Mouse (Mus musculus) T-helper 17 cell (primary cell): ENCODE results near the gene Taar1.

Source experiments
- in situ Hi-C, 2 experiments: fragments of 300-600 bp; cut with MboI, MseI; formaldehyde crosslinking; loops; 1 replicate in 1 of 2; 2 replicates in 1 of 2; pipeline ENCODE4 v1.15.1; 2025; ENCODE audit warnings: high pct_unique_total_duplicates in 2 of 2

The Taar1 gene

DNA sequence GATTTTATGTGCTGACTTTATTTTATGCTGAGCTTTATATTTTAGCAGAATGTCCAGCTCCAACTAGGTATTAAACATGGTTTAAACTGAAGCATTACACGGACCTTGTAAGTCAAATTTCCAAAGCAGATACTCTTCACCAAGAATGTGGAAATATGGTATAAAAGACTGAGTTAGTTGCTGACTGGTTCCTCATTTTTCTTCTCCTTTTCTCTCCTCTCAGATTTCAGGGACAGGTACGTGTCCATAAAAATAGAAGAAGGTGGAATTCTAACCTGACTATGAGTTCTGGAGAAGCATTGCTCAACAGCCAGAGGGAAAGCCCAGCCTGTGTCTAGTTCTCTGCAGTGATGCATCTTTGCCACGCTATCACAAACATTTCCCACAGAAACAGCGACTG, at the start of gene Taar1:
Gene Taar1, plus strand, starts transcription at position 301 of the 400 bp plus-strand sequence.
- in situ Hi-C loops, result no loop called here

DNA sequence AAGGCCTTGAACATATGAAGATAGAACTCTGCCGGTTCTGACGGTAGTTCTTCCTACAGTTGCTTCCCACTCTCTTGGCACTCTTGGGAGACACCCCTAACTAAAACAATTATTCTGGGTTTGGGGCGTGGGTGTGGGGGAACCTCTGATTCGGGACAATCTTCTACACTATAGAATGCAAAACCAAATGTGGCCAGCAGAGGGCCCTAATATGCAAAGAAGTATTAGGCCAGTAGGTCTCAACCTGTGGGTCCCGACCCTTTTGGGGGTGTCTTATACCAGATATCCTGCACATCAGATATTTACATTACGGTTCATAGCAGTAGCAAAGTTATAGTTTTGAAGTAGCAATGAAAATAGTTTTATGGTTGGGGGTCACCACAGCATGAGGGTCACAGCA, 39.5 kb upstream of the Taar1 start:
- in situ Hi-C loops, result loop anchor here in 1 of 2 experiments (10.0 kb wide), 1 partner anchor 144 kb away; the partner anchor contains the start of gene Taar7d

DNA sequence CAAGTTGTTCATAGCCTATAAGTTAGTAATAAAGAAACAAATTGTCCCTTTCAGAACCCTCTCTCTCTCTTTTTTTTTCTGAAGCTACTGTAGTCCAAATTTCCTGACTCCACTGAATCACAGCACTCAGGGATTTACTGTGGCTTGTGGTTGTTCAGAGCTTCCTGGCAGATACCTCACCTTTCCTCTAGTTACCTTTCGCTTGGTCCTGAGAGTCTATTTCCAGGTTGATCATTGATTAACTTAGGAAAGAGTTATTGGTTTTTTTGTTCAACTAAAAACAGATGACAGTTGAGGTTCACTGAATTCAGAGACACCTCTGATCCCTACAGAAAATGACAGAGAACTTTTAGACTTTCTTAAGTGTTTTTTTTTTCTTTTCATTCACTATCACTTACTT, 35.2 kb upstream of the Taar1 start:
- in situ Hi-C loops, result loop anchor here in 1 of 2 experiments (10.0 kb wide), 1 partner anchor 140 kb away; the partner anchor contains the start of gene Taar7d

- in situ Hi-C loops, result loop anchor here in 1 of 2 experiments (10.0 kb wide), 1 partner anchor 139 kb away; the partner anchor contains the start of gene Taar7d
These were observed 34.1 kb upstream of the Taar1 start for GRCm38 (mm10) chr10:23886060-23886459.

DNA sequence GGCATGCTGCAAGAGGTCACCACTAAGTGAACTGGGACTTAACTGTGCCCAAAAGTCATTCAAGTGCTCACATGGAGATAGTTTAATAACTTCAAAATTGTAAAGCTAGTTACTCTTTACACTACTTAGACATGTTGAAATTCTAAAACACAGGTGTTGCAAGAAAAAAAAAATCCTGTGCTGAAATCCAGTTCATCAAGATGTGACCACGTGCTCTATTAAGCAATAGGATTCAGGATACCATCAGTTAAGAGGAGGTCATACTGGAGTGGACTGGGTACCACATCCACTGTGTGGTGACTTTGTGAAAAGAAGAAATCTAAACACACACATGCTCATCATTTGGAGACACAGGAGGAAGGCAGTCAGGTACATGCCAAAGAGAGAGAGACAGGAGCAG, 27.2 kb upstream of the Taar1 start:
- in situ Hi-C loops, result no loop called here

GRCm38 (mm10) chr10:23894601-23895349, 25.4 kb upstream of the Taar1 start, which contains the start of gene Vnn1:
Vnn1 (plus strand) TSS chr10:23894688.
- in situ Hi-C loops, result no loop called here

DNA sequence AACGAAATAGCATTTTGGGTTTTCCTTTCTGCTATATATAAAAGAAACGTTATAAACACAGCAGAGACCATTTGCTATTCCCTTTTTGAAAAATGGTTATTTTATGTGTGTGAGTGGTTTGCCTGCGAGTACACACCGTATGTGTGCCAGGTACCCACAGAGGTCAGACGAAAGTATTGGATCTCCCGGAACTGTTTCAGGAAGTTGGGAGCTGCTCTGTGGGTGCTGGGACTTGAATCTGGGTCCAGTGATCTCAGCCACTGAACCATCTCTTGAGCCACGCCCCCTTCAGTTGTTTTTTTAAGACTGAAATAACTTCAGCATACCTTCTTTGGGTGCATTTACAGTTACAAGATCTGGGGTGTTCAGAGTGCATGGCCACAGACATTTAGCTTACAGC, 24.8 kb upstream of the Taar1 start:
- in situ Hi-C loops, result no loop called here

GRCm38 (mm10) chr10:23901119-23901518, 19.0 kb upstream of the Taar1 start:
- in situ Hi-C loops, result no loop called here

DNA sequence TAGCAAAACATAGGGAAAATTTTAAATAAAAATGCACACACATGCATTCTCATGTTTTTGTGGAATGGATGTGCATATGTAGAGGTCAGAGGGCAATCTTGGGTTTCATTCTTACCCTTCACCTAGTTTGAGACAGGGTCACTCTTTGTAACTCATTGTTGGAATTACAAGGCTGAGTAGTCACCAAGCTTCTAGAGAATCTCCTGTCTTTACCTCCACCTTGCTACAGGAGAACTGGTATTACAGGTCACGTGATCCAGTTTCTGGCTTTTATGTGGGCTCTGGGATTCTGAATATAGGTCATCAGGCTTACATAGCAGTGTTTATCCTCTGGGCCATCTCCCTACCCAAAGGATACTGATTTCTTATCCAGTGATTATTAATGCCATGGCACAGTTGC, 14.5 kb upstream of the Taar1 start:
- in situ Hi-C loops, result no loop called here

GRCm38 (mm10) chr10:23922468-23922867, 2.3 kb downstream of the Taar1 start:
- in situ Hi-C loops, result no loop called here

DNA sequence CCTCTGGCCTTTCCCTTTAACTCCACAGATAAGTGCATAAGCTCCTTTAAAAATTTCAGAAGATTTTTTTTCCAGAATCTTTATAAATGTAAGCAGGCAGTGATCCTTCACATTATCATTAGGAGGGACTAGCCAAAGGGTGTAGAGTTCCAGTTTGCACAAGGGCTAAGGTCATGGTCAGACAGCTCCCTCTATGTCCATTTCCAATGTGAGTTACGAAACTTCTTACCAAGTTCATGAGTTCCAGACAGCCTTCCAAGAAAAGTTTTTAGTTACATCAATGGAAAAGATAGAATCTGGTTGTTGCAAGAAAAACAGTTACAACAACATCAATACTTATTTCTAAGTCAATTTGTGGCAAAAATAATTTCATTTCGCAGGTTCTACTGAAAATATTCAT, 3.8 kb downstream of the Taar1 start:
- in situ Hi-C loops, result no loop called here

DNA sequence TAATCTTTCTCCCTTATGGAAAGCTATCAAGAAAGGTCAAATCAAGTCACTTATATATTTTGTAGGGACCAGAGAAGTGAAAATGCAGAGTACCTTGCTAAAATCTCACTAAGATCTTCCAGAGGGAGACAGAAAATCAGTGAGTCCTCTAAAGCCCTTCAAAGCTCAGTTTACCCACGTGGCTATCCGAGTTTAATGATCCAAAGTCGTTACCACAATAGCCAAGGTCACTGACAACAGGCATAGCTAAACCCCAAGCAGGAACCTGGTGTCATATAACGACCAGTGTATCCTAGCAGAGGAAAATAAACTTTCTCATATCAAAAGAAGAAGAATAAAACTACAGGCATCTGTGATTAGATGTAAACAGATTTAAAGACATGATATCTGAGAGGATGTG, 17.5 kb downstream of the Taar1 start:
- in situ Hi-C loops, result no loop called here

DNA sequence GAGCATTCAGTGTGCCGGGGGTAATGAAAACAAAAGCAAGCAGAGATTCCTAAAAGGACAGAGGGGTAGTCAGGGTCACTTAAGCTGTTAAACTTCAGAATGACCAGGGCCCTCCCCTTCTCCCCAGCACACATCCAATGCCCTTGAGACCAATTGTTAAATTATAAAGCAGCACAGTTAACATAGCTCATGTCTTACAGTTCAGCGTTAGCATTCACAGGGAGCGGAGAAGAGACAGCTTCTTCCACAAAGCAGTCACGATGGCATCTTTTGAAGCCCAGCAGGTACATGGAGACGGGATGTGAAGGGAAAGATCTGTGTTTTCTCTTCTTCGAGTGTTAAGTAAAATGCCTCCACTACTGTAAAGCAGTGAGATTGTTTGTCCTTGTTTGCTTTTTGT, 18.2 kb downstream of the Taar1 start, which contains the start of gene Taar2:
Gene Taar2, plus strand, starts transcription at position 261 of the 400 bp plus-strand sequence.
- in situ Hi-C loops, result no loop called here

- in situ Hi-C loops, result no loop called here
These were observed 22.3 kb downstream of the Taar1 start for GRCm38 (mm10) chr10:23942465-23942864.

GRCm38 (mm10) chr10:23948026-23948425, 27.9 kb downstream of the Taar1 start:
- in situ Hi-C loops, result no loop called here

DNA sequence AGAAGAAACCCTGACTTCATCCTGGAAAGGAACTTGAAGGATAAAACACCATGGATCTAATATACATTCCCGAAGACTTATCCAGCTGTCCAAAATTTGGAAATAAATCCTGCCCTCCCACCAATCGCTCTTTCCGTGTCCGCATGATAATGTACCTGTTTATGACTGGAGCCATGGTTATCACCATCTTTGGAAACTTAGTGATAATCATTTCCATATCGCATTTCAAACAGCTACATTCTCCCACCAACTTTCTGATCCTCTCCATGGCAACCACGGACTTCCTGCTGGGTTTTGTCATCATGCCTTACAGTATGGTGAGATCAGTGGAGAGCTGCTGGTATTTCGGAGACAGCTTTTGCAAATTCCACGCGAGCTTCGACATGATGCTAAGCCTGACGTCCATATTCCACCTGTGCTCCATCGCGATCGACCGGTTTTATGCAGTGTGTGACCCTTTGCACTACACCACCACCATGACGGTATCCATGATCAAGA, 29.4 kb downstream of the Taar1 start, which contains the start of gene Taar3:
Gene Taar3, plus strand, starts transcription at position 51 of the 498 bp plus-strand sequence.
- in situ Hi-C loops, result no loop called here

- in situ Hi-C loops, result no loop called here
These were observed 31.6 kb downstream of the Taar1 start for GRCm38 (mm10) chr10:23951714-23952113.

DNA sequence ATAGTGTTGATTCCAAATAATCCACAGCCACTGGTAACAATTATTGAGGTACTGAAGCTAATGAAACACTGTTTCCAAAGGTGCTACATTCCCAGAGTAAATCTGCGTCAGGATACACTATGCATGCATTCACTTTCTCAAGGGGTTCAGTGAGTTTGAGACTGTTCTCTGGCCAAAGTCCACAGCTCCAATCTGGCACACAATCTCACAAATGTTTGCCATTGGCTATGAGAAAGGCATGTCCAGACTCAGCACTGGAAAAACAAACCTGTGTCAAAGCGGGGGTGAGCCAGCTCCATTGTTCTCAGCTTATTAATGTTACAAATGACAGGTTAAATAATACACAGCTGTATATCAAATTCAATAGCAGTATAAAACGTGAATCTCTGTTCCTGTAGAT, 38.9 kb downstream of the Taar1 start:
- in situ Hi-C loops, result no loop called here

GRCm38 (mm10) chr10:23960444-23960915, 40.3 kb downstream of the Taar1 start, which contains the start of gene Taar4:
Taar4 (plus strand) TSS chr10:23960494.
- in situ Hi-C loops, result loop anchor here in 1 of 2 experiments (10.0 kb wide), 1 partner anchor 586 kb away; no protein-coding TSS in a partner anchor

DNA sequence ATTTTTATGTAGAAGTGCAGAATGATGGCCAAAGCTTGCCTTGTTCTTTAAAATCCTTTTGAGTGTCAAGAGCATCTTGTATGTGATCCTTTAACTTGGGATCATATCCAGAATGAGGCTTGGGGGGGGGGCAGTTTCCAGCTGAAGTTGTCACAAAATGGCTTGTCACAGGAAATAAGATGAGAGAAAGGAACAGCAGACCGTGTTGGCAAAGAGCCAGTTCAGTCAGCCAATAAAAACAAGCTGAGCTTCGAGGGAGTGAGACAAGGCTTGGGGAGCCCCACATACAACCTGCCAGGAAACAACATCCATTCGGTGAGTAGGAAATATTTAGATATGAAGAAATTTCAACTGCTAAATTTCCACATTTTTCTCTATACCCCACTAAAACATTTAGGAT, 43.3 kb downstream of the Taar1 start:
- in situ Hi-C loops, result loop anchor here in 1 of 2 experiments (10.0 kb wide), 1 partner anchor 589 kb away; no protein-coding TSS in a partner anchor

DNA sequence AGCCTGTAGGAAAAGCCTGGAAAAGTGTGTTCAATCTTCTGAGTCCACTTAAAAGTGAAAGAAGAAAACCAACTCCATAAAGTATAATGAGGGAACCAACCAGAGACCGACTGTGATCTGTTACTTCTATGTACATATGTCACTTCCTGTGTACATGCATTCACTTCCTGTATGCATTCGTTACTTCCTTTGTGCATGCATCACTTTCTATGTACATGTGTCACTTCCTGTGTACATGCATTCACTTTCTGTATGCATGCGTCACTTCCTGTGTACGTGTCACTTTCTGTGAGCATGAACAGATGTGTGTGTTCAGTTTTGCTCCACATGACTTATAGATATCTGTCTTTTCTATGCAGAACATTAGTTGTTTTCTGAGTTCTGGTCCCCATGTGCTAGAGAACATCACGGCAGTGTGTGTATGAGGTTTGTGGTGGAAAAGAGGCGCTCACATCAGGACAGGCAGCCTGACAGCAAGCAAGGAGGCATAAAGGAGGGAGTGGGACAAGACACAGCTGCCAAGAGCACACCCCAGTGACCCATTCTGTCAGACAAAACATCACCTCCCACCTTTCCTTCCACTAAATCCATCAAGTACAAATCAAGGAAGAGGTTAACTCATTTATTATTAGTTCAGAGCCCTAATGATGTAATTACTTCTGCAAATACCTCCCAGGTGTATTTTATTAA, 44.9 kb downstream of the Taar1 start:
- in situ Hi-C loops, result loop anchor here in 1 of 2 experiments (10.0 kb wide), 1 partner anchor 590 kb away; no protein-coding TSS in a partner anchor

DNA sequence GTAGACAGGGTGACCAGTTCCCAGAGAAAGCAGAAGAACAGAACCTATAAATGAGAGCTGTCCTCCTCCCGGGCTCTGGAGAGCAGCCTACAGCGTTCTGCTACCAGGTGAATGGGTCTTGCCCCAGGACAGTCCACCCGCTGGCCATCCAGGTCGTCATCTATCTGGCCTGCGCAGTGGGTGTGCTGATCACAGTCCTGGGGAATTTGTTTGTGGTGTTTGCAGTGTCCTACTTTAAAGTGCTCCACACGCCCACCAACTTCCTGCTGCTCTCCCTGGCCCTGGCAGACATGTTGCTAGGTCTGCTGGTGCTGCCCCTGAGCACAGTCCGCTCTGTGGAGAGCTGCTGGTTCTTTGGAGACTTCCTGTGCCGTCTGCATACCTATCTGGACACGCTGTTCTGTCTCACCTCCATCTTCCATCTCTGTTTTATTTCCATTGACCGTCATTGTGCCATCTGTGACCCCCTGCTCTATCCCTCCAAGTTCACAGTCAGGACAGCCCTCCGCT, 50.6 kb downstream of the Taar1 start, which contains the start of gene Taar5:
Gene Taar5, plus strand, starts transcription at position 51 of the 510 bp plus-strand sequence.
- in situ Hi-C loops, result no loop called here
